Mouse (Mus musculus): ENCODE results near the gene Vmn1r212.

DNA sequence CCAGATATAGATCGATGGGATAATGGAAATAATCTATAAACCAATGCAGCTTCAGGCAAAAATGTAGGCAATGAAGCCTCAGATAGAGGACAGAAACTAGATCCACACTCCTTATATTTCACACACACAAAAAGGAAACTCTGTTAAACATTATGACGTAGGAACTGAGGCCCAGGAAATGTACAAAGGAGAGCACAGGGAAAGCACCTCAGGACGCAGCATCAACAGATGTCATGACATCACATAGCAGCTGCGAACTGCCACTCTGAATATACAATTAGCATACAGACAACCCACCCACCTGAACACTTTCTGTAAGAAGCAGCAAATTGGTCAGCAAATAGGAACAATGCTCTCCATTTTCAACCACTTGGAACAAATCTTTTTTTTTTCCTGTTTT is 29.2 kb downstream of the Vmn1r212 start:
- no peak for TF ChIP-seq CTCF (IDR thresholded peaks at IDR 0.05)
- TF ChIP-seq EP300 (IDR thresholded peaks at IDR 0.05): no peak
